Mouse (Mus musculus): Measurements from ENCODE around the gene Hist3h2ba. TPM values are rescaled to one million over a fixed set of nuclear protein-coding genes. Genes with fewer than 3 reads are reported as not detected.
A peak's percentile ranks its signal among the peaks of the same experiment; 100 is the strongest.

Gene Hist3h2ba
- polyA plus RNA-seq, 1 experiment from 2014 or later: 114 TPM

- Histone ChIP-seq H3K27ac (ENCODE audit: low read depth, low read length) (no peak overlapping the region), H3K4me2 (replicated peaks; ENCODE audit: low read depth, low read length) (no peak overlapping the region), H3K9ac (ENCODE audit: low read depth, low read length) (no peak overlapping the region), H3K27me3 (ENCODE audit: control insufficient read depth, insufficient read depth, low read length) (peaks cover 8% of the 10 kb centered on the region; the same call in 1 of the 2 replicates), H3K4me1 (replicated peaks; ENCODE audit: control insufficient read depth, insufficient read depth, low read length) (no peaks in the 10 kb centered on the region), H3K4me3 (ENCODE audit: low read depth, low read length) (no peak overlapping the region), H3K36me3 (ENCODE audit: control insufficient read depth, insufficient read depth, low read length) (0 out of 2 replicates have a peak, but pooled peaks cover 2% of the 10 kb centered on the region), H3K9me3 (ENCODE audit: control insufficient read depth, low read length) (no peaks in the 10 kb centered on the region)
- DNase-seq (ENCODE audit: low spot score): no peak
- 87% methylated on average over 6 of the region's 6 CpGs for WGBS
- no peak for ATAC-seq (ENCODE audit: low FRiP score)
Measured at GRCm38 (mm10) chr11:58993091-58993670, 44.5 kb downstream of the Hist3h2ba start.

DNA sequence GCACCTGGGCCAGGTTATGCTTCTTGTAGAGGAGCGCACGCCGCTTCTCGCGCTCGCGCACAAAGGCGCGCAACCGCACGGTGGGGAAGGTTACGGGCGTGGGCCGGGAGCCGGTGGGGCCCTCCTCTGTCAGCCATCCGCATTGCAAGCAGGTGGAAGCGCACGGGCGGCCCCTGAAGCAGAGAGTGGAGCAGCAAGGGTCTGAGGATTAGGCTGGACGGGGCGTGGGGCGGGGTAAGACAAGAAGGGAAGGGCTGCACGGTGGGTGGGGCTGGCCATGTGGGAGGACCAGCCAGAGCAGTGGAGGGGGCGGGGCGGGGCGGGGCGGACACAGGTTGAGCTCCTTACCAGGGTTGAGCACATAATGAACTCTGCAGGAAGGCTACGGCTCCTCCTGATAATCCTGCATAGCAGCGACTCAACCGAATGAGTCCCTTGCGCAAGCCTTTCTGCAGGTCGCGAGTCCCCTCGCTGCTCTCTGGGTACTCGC lies 45.7 kb downstream of the Hist3h2ba start:
- 0 out of 2 replicates have a peak, but pooled peaks cover 2% of the 10 kb centered on the region for H3K36me3 ChIP-seq (ENCODE audit: control insufficient read depth, insufficient read depth, low read length)
- no peak overlapping the region for H3K9ac ChIP-seq (ENCODE audit: low read depth, low read length)
- peak; percentile 51 for ATAC-seq (ENCODE audit: low FRiP score)
- DNase-seq (ENCODE audit: low spot score): peak; percentile 45
- no peaks in the 10 kb centered on the region for H3K4me1 ChIP-seq (replicated peaks; ENCODE audit: control insufficient read depth, insufficient read depth, low read length)
- WGBS: 2% methylated on average over 32 of the region's 35 CpGs
- H3K27ac ChIP-seq (ENCODE audit: low read depth, low read length): no peak overlapping the region
- peak overlapping the region; percentile 52 for H3K4me2 ChIP-seq (replicated peaks; ENCODE audit: low read depth, low read length)
- H3K27me3 ChIP-seq (ENCODE audit: control insufficient read depth, insufficient read depth, low read length): peaks cover 8% of the 10 kb centered on the region; the same call in 1 of the 2 replicates
- H3K9me3 ChIP-seq (ENCODE audit: control insufficient read depth, low read length): no peaks in the 10 kb centered on the region
- peak overlapping the region; percentile 26 for H3K4me3 ChIP-seq (ENCODE audit: low read depth, low read length)

- Histone ChIP-seq H3K9me3 (ENCODE audit: control insufficient read depth, low read length) (no peaks in the 10 kb centered on the region), H3K36me3 (ENCODE audit: control insufficient read depth, insufficient read depth, low read length) (no peaks in the 10 kb centered on the region), H3K27me3 (ENCODE audit: control insufficient read depth, insufficient read depth, low read length) (peaks cover 8% of the 10 kb centered on the region; the same call in 1 of the 2 replicates), H3K27ac (ENCODE audit: low read depth, low read length) (no peak overlapping the region), H3K9ac (ENCODE audit: low read depth, low read length) (no peak overlapping the region), H3K4me1 (replicated peaks; ENCODE audit: control insufficient read depth, insufficient read depth, low read length) (no peaks in the 10 kb centered on the region), H3K4me2 (replicated peaks; ENCODE audit: low read depth, low read length) (no peak overlapping the region), H3K4me3 (ENCODE audit: low read depth, low read length) (no peak overlapping the region)
- DNase-seq (ENCODE audit: low spot score): no peak
- no peak for ATAC-seq (ENCODE audit: low FRiP score)
- WGBS: 82% methylated on average over 9 of the region's 9 CpGs
Measured at GRCm38 (mm10) chr11:58995061-58995806, 46.5 kb downstream of the Hist3h2ba start.

GRCm38 (mm10) chr11:58995807-58996370 lies 47.2 kb downstream of the Hist3h2ba start:
- WGBS: 50% methylated on average over 12 of the region's 12 CpGs

GRCm38 (mm10) chr11:58997541-58997940 lies 48.8 kb downstream of the Hist3h2ba start:
- no peaks in the 10 kb centered on the region for H3K36me3 ChIP-seq (ENCODE audit: control insufficient read depth, insufficient read depth, low read length)
- 86% methylated on average over 5 of the region's 5 CpGs for WGBS
- H3K4me1 ChIP-seq (replicated peaks; ENCODE audit: control insufficient read depth, insufficient read depth, low read length): no peaks in the 10 kb centered on the region
- no peak overlapping the region for H3K27ac ChIP-seq (ENCODE audit: low read depth, low read length)
- no peak for ATAC-seq (ENCODE audit: low FRiP score)
- H3K9me3 ChIP-seq (ENCODE audit: control insufficient read depth, low read length): no peaks in the 10 kb centered on the region
- H3K4me2 ChIP-seq (replicated peaks; ENCODE audit: low read depth, low read length): no peak overlapping the region
- H3K27me3 ChIP-seq (ENCODE audit: control insufficient read depth, insufficient read depth, low read length): peaks cover 8% of the 10 kb centered on the region; the same call in 1 of the 2 replicates
- no peak for DNase-seq (ENCODE audit: low spot score)
- no peak overlapping the region for H3K4me3 ChIP-seq (ENCODE audit: low read depth, low read length)
- H3K9ac ChIP-seq (ENCODE audit: low read depth, low read length): no peak overlapping the region

More at GRCm38 (mm10) chr11:58995807-58996370, 47.2 kb downstream of the Hist3h2ba start:
- Histone ChIP-seq H3K36me3 (ENCODE audit: control insufficient read depth, insufficient read depth, low read length) (no peaks in the 10 kb centered on the region), H3K9me3 (ENCODE audit: control insufficient read depth, low read length) (no peaks in the 10 kb centered on the region), H3K9ac (ENCODE audit: low read depth, low read length) (no peak overlapping the region), H3K4me3 (ENCODE audit: low read depth, low read length) (no peak overlapping the region), H3K4me1 (replicated peaks; ENCODE audit: control insufficient read depth, insufficient read depth, low read length) (no peaks in the 10 kb centered on the region), H3K4me2 (replicated peaks; ENCODE audit: low read depth, low read length) (no peak overlapping the region), H3K27ac (ENCODE audit: low read depth, low read length) (no peak overlapping the region), H3K27me3 (ENCODE audit: control insufficient read depth, insufficient read depth, low read length) (peaks cover 8% of the 10 kb centered on the region; the same call in 1 of the 2 replicates)
- DNase-seq (ENCODE audit: low spot score): no peak
- ATAC-seq (ENCODE audit: low FRiP score): no peak

Other genes with a start within 250 kb of the Hist3h2ba start
- not detected in 2 replicates for gene Olfr319, start 249.8 kb upstream of the Hist3h2ba start, polyA plus RNA-seq (2014; fragmentation: Nextera tagmentation; extraction: Ambion mirVana)
- gene Olfr318, start 224.9 kb upstream of the Hist3h2ba start, polyA plus RNA-seq (2014; fragmentation: Nextera tagmentation; extraction: Ambion mirVana): not detected in 2 replicates
- not detected in 2 replicates for gene Olfr317, start 209.7 kb upstream of the Hist3h2ba start, polyA plus RNA-seq (2014; fragmentation: Nextera tagmentation; extraction: Ambion mirVana)
- not detected in 2 replicates for gene Olfr316, start 196.2 kb upstream of the Hist3h2ba start, polyA plus RNA-seq (2014; fragmentation: Nextera tagmentation; extraction: Ambion mirVana)
- not detected in 2 replicates for gene Olfr315, start 175.7 kb upstream of the Hist3h2ba start, polyA plus RNA-seq (2014; fragmentation: Nextera tagmentation; extraction: Ambion mirVana)
- gene Olfr314, start 166.0 kb upstream of the Hist3h2ba start, polyA plus RNA-seq (2014; fragmentation: Nextera tagmentation; extraction: Ambion mirVana): not detected in 2 replicates
- gene Fam183b, start 147.0 kb upstream of the Hist3h2ba start, polyA plus RNA-seq (2014; fragmentation: Nextera tagmentation; extraction: Ambion mirVana): 8.2 and 10.1 TPM in 2 replicates
- not detected in 2 replicates for gene Olfr313, start 133.9 kb upstream of the Hist3h2ba start, polyA plus RNA-seq (2014; fragmentation: Nextera tagmentation; extraction: Ambion mirVana)
- 0.05 TPM in 1 of 2 replicates, not detected in the other for gene Olfr312, start 119.7 kb upstream of the Hist3h2ba start, polyA plus RNA-seq (2014; fragmentation: Nextera tagmentation; extraction: Ambion mirVana)
- gene Olfr311, start 109.7 kb upstream of the Hist3h2ba start, polyA plus RNA-seq (2014; fragmentation: Nextera tagmentation; extraction: Ambion mirVana): not detected in 2 replicates
- gene Gm12258, start 101.8 kb upstream of the Hist3h2ba start, polyA plus RNA-seq (2014; fragmentation: Nextera tagmentation; extraction: Ambion mirVana): 16.1 and 16.6 TPM in 2 replicates
- 11.4 and 11.9 TPM in 2 replicates for gene 2810021J22Rik, start 81.7 kb upstream of the Hist3h2ba start, polyA plus RNA-seq (2014; fragmentation: Nextera tagmentation; extraction: Ambion mirVana)
- 6.5 and 7.5 TPM in 2 replicates for gene Zfp39, start 44.7 kb upstream of the Hist3h2ba start, polyA plus RNA-seq (2014; fragmentation: Nextera tagmentation; extraction: Ambion mirVana)
- gene Btnl10, start 31.0 kb upstream of the Hist3h2ba start, polyA plus RNA-seq (2014; fragmentation: Nextera tagmentation; extraction: Ambion mirVana): not detected in 2 replicates
- 395 and 419 TPM in 2 replicates for gene Rnf187, start 10.0 kb upstream of the Hist3h2ba start, polyA plus RNA-seq (2014; fragmentation: Nextera tagmentation; extraction: Ambion mirVana)
- gene Hist3h2a, start 5.8 kb downstream of the Hist3h2ba start, polyA plus RNA-seq (2014; fragmentation: Nextera tagmentation; extraction: Ambion mirVana): 71.2 and 75.2 TPM in 2 replicates
- gene Trim17, start 5.8 kb downstream of the Hist3h2ba start, polyA plus RNA-seq (2014; fragmentation: Nextera tagmentation; extraction: Ambion mirVana): 0.36 and 0.73 TPM in 2 replicates
- 15.7 and 18.2 TPM in 2 replicates for gene Trim11, start 29.2 kb downstream of the Hist3h2ba start, polyA plus RNA-seq (2014; fragmentation: Nextera tagmentation; extraction: Ambion mirVana)
- 0.10 and 0.19 TPM in 2 replicates for gene Obscn, start 187.5 kb downstream of the Hist3h2ba start, polyA plus RNA-seq (2014; fragmentation: Nextera tagmentation; extraction: Ambion mirVana)
- gene Iba57, start 214.8 kb downstream of the Hist3h2ba start, polyA plus RNA-seq (2014; fragmentation: Nextera tagmentation; extraction: Ambion mirVana): 2.0 and 2.6 TPM in 2 replicates
- gene Gjc2, start 234.3 kb downstream of the Hist3h2ba start, polyA plus RNA-seq (2014; fragmentation: Nextera tagmentation; extraction: Ambion mirVana): not detected in 2 replicates
- gene Guk1, start 243.3 kb downstream of the Hist3h2ba start, polyA plus RNA-seq (2014; fragmentation: Nextera tagmentation; extraction: Ambion mirVana): 105 and 107 TPM in 2 replicates